Mouse (Mus musculus) granulocyte monocyte progenitor cell, adult 5-6 weeks (primary cell): Measurements from ENCODE around the gene F11r. TPM values are rescaled to one million over a fixed set of nuclear protein-coding genes. Genes with fewer than 3 reads are reported as not detected.

Source experiments
- ATAC-seq: replicated peaks from 2 replicates; pipeline ENCODE4 v1.8.0; 2016; ENCODE audit warnings: mild to moderate bottlenecking, moderate TSS enrichment, inconsistent platforms; ENCODE audit not compliant: poor library complexity, severe bottlenecking
- total RNA-seq, 2 experiments: library from RNA; stranded (forward) in 1 of 2; stranded (reverse) in 1 of 2; fragments of 200-712, 200-1000 nt in 1 of 2; fragments of >200 nt in 1 of 2; fragmentation: Nextera tagmentation in 1 of 2; gene quantifications; 2 replicates each; pipeline ENCODE4 v1.2.3; 2014 to 2017

Gene F11r
- not detected in 2 replicates for total RNA-seq (2014; fragmentation: Nextera tagmentation)
- total RNA-seq (2017) = 5.8 TPM in 1 of 2 replicates, not detected in the other

GRCm38 (mm10) chr1:171437264-171438013 is at the start of gene F11r:
Gene F11r (plus strand): TSS chr1:171437535.
- peak; percentile 59 for ATAC-seq

GRCm38 (mm10) chr1:171388376-171389102 is 48.8 kb upstream of the F11r start, which contains the start of gene Arhgap30:
Gene Arhgap30 (plus strand): TSS chr1:171388954.
- peak; percentile 81 for ATAC-seq

GRCm38 (mm10) chr1:171390101-171390500 is 47.2 kb upstream of the F11r start:
- ATAC-seq = peak; percentile 77

GRCm38 (mm10) chr1:171401821-171402220 is 35.5 kb upstream of the F11r start:
- no peak for ATAC-seq

GRCm38 (mm10) chr1:171402991-171403390 is 34.3 kb upstream of the F11r start:
- ATAC-seq = no peak

GRCm38 (mm10) chr1:171407263-171407662 is 30.1 kb upstream of the F11r start:
- no peak for ATAC-seq

GRCm38 (mm10) chr1:171410231-171410630 is 27.1 kb upstream of the F11r start:
- ATAC-seq = peak; percentile 26; the same call in 1 of the 2 replicates

- ATAC-seq = peak; percentile 84
Observed at GRCm38 (mm10) chr1:171410947-171411484, 26.3 kb upstream of the F11r start, which contains the start of gene Usf1. Gene Usf1 (plus strand): TSS chr1:171411313.

GRCm38 (mm10) chr1:171411492-171411941 is 25.8 kb upstream of the F11r start:
- peak; percentile 20 for ATAC-seq

- peak; percentile 50 for ATAC-seq
Observed at GRCm38 (mm10) chr1:171412001-171412441, 25.3 kb upstream of the F11r start.

- no peak for ATAC-seq
Observed at GRCm38 (mm10) chr1:171412446-171412845, 24.9 kb upstream of the F11r start.

- no peak for ATAC-seq
Observed at GRCm38 (mm10) chr1:171413608-171414007, 23.7 kb upstream of the F11r start.

- no peak for ATAC-seq
Observed at GRCm38 (mm10) chr1:171418660-171419059, 18.7 kb upstream of the F11r start, which contains the start of gene Tstd1. Gene Tstd1 (plus strand): TSS chr1:171418872.

- no peak for ATAC-seq
Observed at GRCm38 (mm10) chr1:171419291-171419882, 17.9 kb upstream of the F11r start.

GRCm38 (mm10) chr1:171419905-171420304 is 17.4 kb upstream of the F11r start:
- no peak for ATAC-seq

- ATAC-seq = no peak
Observed at GRCm38 (mm10) chr1:171422504-171423095, 14.7 kb upstream of the F11r start.

- ATAC-seq = no peak
Observed at GRCm38 (mm10) chr1:171424638-171425037, 12.7 kb upstream of the F11r start.

GRCm38 (mm10) chr1:171425126-171425525 is 12.2 kb upstream of the F11r start:
- ATAC-seq = no peak

- no peak for ATAC-seq
Observed at GRCm38 (mm10) chr1:171432158-171432557, 5.2 kb upstream of the F11r start.

GRCm38 (mm10) chr1:171435288-171435814 is 2.0 kb upstream of the F11r start:
- ATAC-seq = no peak
